Mouse (Mus musculus): ENCODE measurements at regions not wholly inside any gene's neighbourhood (a gene's known extent, or its start where the extent isn't known, plus 50 kb on each side); places are given as distances from the start of the nearest gene placed in this dataset.
A peak's percentile ranks its signal among the peaks of the same experiment; 100 is the strongest.

- no peak overlapping the region for H3K27ac ChIP-seq (replicated peaks; ENCODE audit: low read depth, low read length)
- H3K4me3 ChIP-seq (ENCODE audit: insufficient read depth, low read depth, low read length), result no peak overlapping the region
- peaks cover 36% of the 10 kb centered on the region for H3K4me1 ChIP-seq (ENCODE audit: control insufficient read depth, insufficient read depth, insufficient read length, low read length)
Observed at GRCm38 (mm10) chr2:103905681-103906080, 52.1 kb upstream of the Lmo2 start.

- Histone ChIP-seq H3K27ac (replicated peaks; ENCODE audit: low read depth, low read length) (0 out of 2 replicates have a peak overlapping the region, but pooled peaks have one; percentile 22), H3K4me3 (ENCODE audit: insufficient read depth, low read depth, low read length) (no peak overlapping the region), H3K4me1 (ENCODE audit: control insufficient read depth, insufficient read depth, insufficient read length, low read length) (peaks cover 26% of the 10 kb centered on the region)
Observed at GRCm38 (mm10) chr2:103906581-103907184, 51.1 kb upstream of the Lmo2 start.
